Mouse (Mus musculus): ENCODE measurements around the gene Rasa2.
"Not testable (repeated sequence)": the region's sequence is repeated elsewhere in the genome, so short reads cannot be mapped to it uniquely, and the experiment has no call there.

Rasa2 gene

DNA sequence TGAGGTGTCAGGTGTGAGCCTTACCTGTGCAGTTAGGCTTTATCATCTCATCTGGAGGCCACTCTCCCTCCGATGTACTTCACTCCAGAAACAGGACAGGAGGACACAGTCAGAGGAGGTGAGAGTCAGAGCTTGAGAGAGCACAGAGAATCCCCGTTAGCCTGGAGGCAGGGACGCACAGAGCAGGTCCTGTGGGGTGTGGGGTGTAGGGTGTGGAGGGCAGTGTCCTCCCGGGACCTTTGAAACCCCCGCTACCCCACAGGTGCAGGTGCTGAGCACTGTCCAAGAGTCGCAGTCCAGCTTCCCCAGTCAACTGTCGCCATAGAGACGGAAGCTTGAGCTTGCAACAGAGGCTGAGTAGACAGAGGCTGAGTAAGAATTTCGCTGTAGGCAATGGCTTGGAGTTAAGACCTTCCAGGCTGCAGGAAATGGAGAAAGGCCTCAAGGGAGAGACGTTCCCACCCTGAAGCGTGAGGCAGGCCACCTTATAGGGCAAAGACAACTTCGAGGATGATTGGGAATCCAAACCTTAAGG is 106.4 kb downstream of the Rasa2 start, which contains the start of gene Gm28729:
Gene Gm28729, minus strand, starts transcription at position 293 of the 535 bp plus-strand sequence.
- no peak for DNase-seq

DNA sequence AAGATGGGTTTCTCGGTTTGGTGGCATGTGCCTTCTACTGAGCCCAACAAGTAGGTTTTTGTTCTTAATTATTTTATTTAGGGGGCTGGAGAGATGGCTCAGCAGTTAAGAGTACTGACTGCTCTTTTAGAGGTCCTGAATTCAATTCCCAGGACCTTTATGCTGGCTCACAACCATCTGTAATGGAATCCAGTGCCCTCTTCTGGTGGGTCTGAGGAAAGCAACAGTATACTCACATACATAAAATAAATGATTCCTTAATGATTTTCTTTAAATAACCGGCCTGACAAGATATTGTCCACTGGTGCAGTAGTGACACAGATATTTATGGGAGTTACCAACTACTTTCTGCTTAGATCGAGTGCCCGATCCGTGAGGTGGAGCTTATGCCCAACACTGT is 108.3 kb downstream of the Rasa2 start:
- DNase-seq, result no peak

DNA sequence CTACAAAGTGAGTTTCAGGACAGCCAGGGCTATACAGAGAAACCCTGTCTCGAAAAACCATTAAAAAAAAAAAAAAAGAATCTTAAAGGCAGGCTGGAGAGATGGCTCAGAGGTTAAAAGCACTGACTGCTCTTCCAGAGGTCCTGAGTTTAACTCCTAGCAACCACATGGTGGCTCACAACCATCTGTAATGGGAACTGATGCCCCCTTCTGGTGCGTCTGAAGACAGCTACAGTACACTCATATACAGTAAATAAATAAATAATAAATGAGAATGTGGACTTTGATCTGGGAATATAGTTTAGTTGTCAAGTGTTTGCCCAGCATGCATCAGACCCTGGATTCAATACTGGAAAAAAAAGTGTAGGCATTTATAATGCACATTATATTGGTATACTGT is 109.8 kb downstream of the Rasa2 start:
- DNase-seq, result not testable (repeated sequence)

DNA sequence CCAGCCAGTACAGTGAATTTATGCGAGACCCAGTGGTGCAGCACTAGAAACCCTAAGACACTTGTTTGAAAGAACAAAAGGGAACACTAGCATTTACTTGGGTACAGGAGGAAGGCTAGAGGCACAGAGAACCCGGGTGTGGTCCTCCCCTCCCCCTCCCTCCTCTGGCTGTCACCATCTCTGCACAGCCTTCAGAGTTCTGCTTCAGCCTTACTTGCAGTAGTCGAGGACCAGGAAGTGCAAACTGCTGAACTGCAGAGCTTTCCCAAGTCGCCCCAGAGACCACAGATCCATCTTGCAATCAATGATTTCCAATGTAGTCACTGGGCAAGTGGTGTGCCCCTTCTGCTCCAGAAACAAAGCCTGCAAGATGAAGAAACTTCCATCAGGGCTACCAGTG is 114.0 kb downstream of the Rasa2 start:
- DNase-seq, result no peak

DNA sequence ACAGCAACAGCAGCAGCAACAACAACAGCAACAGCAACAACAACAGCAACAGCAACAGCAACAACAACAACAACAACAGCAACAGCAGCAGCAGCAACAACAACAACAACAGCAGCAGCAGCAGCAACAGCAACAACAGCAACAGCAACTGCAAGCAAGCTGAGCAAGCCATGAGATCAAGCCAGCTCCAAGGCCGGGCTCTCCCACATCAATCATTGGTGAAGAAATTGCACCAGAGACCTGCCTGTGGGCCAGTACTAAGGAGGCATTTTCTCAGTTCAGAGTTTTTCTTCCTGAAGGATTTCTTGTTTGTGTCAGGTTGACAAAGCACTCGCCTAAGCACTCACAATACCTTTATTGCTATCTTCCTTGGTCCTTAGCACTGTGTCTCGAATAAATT is 114.6 kb downstream of the Rasa2 start:
- DNase-seq, result no peak

DNA sequence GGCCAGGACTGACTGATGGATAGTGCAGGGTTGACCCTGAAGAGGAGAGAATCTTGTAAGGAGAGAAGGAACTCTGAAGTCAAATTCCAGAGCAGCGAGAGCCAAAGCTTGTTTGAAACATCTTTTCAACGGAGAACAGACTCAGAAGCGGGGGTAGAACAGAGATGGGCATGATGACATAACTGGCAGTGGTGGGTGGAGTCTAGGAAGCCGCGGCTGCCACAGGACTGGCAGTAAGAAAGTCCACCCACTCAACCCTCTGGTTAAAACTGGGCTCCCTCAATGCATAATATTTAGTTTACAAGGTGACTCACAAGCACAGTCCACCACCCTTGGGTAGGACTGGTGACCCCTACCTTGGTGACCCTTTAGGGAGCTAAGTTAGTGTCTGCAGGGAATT is 115.7 kb downstream of the Rasa2 start:
- DNase-seq, result no peak

DNA sequence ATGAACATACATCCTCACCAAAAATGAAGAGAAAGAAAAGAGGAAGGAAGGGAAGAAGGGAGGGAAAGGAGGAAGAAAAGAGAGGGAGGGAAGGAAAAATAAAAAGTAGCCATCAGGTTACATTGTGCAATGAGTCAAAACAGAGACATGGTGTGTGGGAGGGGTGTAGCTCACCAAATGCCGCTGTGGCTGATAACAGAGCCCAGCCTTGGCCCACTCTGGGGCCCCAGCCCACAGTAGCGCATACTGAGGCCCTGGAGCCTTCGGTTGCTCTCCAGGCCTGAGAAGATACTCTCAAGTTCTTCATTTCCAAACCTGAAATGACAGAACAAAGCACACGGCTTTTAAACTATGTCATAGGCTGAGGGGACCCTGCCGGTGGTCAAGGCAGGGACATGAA is 117.1 kb downstream of the Rasa2 start:
- no peak for DNase-seq

DNA sequence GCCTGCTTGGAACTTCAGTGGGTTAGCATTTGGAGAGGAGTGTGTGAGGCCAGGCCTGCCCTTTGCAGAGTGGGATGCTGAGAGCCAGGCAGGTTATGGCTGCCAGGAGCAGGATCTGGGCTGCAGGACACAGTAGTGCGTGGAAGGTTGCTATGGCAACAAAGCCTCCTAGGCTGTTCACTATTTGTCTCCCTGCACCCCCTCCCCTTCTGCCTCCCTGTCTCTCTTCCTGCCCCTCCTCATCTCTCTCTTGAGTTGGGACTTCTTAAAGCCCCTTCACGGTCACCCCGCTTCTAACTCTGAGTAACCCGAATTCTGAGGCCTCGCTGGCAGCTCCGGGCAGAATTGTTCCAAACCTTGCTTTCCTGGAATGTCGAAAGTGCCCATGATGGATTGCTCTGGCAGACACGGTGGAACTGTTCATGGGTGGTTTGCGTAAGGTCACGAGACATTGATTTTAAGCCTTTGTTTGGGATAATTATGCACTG is 125.4 kb downstream of the Rasa2 start:
- DNase-seq, result peak; percentile 83 to 84

DNA sequence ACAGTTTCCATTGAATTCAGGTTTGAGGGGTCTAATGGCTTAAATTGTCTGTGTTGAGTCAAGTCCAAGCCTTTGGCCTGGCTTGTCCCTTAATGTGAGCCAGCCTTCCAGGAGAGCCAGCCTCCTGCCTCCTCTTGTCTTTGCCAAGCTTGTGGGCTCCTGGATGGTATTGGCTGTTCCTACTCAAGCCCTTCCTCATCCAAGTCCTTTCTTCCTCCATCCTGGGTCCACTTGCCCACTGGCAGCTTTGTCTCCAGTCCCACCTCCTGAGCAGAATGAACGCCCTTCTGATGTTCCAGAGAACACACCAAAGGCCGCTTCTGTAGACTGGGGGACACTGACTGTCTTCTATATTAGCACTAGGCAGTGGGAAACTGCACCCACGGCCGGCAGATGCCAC is 126.3 kb downstream of the Rasa2 start:
- peak; percentile 33 to 54 for DNase-seq

DNA sequence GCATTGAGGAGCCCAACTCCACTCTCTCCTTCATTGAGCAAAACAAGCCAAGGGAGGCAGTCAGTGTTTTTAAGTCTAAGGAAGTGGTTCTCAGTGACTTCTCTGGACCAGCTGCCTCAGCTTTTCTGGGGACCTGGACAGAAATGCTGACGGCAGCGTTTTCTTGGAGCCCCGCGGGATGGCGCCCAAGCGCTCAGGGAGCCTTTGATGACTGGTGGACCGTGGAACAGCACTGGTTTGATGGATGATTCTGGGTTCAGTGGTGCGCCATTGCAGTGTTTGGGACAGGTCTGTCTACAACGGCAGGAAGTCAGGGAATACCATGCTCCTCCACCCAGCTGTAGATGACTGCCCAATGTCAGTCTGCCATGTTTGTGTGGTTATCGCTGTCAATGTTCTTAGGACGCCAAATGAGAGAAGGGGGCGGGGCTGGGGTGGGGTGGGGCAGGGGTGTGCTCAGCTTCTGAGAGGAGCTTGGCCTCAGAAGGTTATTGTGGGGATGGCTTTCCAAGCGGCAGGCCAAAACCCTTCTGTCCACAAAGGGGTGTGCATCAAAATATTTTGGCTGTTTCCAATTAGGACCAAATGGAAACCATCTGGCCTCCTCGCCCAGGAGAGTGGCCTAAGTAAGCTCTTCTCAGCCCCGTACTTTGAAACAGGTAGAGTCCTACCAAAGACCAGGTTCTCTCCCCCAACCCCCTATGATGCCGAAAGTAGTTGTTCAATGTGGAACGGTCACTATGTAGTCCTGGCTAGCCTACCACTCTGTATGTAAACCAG is 127.1 kb downstream of the Rasa2 start:
- DNase-seq, result peak in 1 of 2 experiments; percentile 35

DNA sequence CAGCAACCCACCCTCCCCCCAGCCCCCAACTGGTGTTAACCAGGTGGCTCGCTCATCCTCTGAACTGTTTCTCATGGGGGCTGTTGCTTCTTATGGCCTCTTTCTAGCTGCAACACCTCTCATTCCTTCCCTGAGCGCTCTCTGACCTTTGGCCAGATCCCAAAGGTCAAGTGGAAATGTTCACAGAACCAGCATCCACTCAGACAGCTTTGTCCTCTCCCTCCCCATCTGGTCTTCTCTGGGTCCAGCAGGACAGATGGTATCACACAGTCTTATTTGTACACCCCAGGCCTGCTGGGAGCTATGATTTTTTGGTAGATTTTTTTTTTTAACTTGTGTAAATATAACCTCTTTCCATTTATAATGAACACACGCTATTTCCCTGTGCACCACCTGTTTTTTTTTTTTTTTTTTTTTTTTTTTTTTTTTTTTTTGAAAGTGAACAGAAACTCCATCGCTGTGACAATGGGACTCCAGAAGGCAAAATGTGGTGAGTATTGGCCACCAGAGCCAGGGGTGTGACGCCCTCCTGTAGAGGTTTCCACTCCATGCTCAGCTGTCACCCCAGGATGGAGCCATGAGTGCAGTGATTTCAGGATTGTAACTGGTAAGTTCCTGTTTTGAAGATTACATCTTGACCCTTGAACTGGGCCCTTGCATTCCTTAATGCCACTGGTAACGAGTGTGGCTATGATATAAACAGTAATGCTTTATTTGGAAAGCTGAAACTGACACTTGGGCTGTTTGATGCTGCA is 128.4 kb downstream of the Rasa2 start:
- DNase-seq, result peak; percentile 52 to 58

DNA sequence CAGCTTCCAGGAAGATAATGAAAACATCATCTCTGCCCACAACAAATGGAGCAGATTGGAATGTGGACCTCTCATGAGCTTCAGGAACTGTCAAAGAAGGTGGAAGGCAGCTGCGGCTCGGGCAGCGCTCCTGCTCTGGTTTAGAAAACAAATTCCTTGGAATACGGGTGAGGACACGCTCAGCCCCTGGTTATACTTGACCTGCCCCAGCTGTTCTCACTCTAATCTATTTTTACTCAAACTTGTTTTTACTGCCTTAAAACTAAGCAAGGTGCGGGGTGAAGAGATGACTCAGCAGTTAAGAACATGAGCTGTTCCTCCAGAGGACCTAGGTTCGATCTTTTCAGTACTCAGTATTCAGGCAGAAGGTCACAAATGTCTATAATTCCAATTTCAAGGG is 130.2 kb downstream of the Rasa2 start:
- no peak for DNase-seq

DNA sequence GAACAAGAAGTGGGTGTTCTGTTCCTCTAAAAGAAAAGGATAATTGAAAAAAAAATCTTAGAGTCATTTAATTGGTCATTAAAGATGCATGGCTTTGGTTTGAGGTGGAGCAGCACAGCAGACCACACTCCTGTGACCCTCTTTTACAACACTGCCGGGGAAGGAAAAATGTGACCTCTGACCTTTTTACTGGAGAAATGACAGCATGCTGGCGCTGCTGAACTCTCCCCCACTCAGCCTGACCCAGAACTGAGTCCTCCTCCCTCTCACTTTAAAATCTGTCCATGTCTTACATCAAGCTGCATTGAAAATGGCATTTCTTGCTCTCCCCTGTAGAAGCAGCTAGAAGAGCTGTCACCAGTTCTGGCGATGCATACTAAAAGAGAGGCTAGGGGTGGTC is 138.2 kb downstream of the Rasa2 start:
- no peak for DNase-seq

DNA sequence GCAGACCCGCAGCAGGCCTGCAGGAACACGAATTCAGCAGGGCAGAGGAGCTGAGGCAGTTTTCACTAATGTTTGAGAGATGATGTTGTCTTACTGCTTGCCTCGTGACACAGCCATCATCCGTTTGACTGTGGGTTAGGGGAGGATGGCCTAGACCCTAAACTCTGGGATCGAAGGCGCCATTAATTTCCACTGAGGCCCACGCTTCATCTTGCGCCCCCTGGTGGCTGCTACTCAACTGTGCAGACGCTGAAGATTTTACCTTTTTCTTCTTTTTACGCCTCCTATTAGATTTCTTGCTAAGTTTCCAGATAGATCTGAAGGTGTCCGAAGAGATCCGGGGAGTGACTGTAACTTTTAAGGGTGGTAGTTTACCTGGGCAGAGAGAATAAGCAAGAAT is 139.6 kb downstream of the Rasa2 start:
- peak; percentile 67 to 76 for DNase-seq
